Mouse (Mus musculus): Measurements from ENCODE around the gene Syngap1. TPM values are rescaled to one million over a fixed set of nuclear protein-coding genes. Genes with fewer than 3 reads are reported as not detected.

Syngap1 gene
- polyA plus RNA-seq, 1 experiment from 2014 or later, result 1.5 TPM

DNA sequence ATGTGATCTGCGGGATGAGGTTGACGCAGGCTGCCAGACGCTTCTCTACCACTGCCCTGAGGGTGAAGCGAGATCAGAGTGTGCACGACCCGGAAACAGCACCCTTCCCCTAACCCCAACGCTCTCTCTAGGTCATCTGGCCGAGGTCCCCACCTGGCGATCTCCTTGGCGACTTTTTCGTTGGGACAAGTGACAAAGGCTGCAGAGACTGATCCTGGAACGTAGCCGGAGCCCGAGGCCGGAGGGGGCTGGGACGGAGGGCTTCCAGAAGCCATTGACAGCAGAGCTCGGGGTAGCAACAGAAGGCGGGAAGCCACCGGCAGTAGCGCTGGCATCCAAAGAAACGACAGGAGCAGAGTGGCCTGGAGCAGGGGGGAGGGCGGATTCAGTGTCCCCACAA lies 2.3 kb upstream of the Syngap1 start:
- no peaks in the 10 kb centered on the region for H3K9me3 ChIP-seq (replicated peaks)
- H3K27ac ChIP-seq (replicated peaks), result peak overlapping the region; percentile 95
- H3K27me3 ChIP-seq (ENCODE audit: low read depth, poor library complexity, severe bottlenecking), result no peaks in the 10 kb centered on the region
- peak overlapping the region; percentile 84 for H3K4me3 ChIP-seq
- DNase-seq (ENCODE audit: low spot score), result no peak
- H3K36me3 ChIP-seq, result peaks cover 42% of the 10 kb centered on the region
- WGBS, result 1% methylated on average over 22 of the region's 22 CpGs
- peaks cover 70% of the 10 kb centered on the region for H3K4me1 ChIP-seq

DNA sequence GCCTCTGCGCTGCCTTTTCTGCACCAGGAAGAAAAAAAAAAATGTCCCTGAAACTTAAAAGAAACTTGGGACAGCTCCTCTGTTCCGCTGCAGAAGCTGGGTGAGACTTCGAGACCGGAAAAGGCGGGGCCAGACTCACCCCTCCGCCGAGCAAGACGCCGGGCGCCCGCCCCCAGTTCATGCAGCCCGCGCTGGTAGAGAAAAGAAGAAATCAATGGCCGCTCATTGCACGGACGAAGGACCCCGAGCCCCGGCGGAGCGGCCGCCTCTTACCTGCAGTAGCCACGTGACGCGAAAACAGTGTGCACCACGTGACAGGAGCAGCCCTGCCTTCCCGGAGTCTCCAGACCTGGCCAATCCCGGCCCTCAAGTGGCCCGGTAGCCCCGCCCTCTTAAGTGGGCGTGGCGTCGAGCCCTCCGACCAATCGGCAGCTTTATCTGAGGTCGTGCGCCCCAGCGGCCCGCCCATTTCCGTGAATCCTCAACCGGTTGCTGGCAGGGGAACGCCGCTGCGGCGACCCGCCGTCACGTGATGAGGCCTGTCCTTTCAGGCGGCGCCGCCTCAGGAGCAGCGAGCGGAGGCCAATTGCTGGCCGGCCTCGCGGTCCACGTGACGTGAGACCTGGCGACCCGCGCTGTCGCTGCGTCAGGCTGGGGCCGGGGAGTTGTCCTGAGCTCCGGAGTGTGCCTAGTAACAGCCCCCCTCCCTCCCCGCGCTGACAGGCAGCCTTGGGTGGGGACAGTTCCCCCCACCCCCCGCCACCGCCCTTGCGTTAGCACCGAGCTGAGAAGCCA lies 1.7 kb upstream of the Syngap1 start, which contains the start of gene Cuta:
Gene Cuta, minus strand, starts transcription at position 392 of the 795 bp plus-strand sequence.
- H3K4me1 ChIP-seq, result peaks cover 67% of the 10 kb centered on the region

GRCm38 (mm10) chr17:26939973-26940300 lies 1.1 kb upstream of the Syngap1 start:
- Histone ChIP-seq H3K36me3 (peaks cover 39% of the 10 kb centered on the region), H3K9me3 (replicated peaks) (no peaks in the 10 kb centered on the region), H3K27me3 (ENCODE audit: low read depth, poor library complexity, severe bottlenecking) (no peaks in the 10 kb centered on the region), H3K4me3 (peak overlapping the region; percentile 84), H3K4me1 (peaks cover 68% of the 10 kb centered on the region), H3K27ac (replicated peaks) (peak overlapping the region; percentile 95)
- 2% methylated on average over 3 of the region's 3 CpGs for WGBS
- peak; percentile 26 for DNase-seq (ENCODE audit: low spot score)

More for the DNA sequence above, 1.7 kb upstream of the Syngap1 start, which contains the start of gene Cuta:
- no peaks in the 10 kb centered on the region for H3K9me3 ChIP-seq (replicated peaks)
- WGBS, result 0% methylated on average over 70 of the region's 70 CpGs
- peak within 1 kb of the TSS; percentile 95 for H3K27ac ChIP-seq (replicated peaks)
- peak within 1 kb of the TSS; percentile 84 for H3K4me3 ChIP-seq
- peak; percentile 100 for DNase-seq (ENCODE audit: low spot score)
- peaks cover 39% of the 10 kb centered on the region for H3K36me3 ChIP-seq
- no peaks in the 10 kb centered on the region for H3K27me3 ChIP-seq (ENCODE audit: low read depth, poor library complexity, severe bottlenecking)

- H3K4me3 ChIP-seq, result peak overlapping the region; percentile 84
- WGBS, result 5% methylated on average over 4 of the region's 4 CpGs
- peaks cover 81% of the 10 kb centered on the region for H3K4me1 ChIP-seq
- no peaks in the 10 kb centered on the region for H3K27me3 ChIP-seq (ENCODE audit: low read depth, poor library complexity, severe bottlenecking)
- peaks cover 20% of the 10 kb centered on the region for H3K36me3 ChIP-seq
- H3K27ac ChIP-seq (replicated peaks), result peak overlapping the region; percentile 95
- no peak for DNase-seq (ENCODE audit: low spot score)
- no peaks in the 10 kb centered on the region for H3K9me3 ChIP-seq (replicated peaks)
Observed at GRCm38 (mm10) chr17:26941841-26942570, 953 bp downstream of the Syngap1 start.

DNA sequence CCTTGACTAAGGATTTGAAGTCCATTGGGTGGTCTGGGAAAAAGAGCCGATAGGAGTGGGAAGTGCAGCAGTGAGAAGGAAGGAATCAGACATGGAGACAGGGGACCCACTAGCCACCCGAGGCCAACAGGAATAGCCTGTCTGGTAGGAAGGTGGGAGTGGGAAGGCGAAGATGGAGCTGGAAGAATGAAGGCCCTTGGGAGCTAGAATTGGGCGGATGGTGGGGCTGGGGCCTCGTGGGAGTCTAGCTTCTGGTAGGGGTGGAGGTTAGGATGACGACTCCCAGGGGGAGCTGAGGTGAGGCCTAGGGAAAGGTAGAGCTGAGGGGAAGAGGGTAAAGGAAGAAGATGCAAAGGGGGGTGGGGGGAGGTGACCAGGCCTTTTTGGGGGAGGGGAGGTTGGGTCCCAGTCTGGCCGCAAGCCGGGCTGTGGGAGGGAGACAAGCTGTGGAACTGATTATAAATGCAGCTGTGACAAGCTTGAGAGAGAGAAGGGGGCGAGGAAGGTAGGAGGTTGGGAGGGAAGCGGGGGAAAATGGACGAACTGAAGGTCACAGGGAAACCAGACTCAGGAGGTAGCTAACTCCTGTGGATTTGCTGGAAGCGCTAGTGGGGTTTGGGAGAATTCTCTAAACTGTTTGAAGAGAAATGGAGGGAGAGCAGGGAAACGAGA lies 4.9 kb downstream of the Syngap1 start:
- Histone ChIP-seq H3K4me1 (peaks cover 86% of the 10 kb centered on the region), H3K27me3 (ENCODE audit: low read depth, poor library complexity, severe bottlenecking) (no peaks in the 10 kb centered on the region), H3K9me3 (replicated peaks) (no peaks in the 10 kb centered on the region), H3K27ac (replicated peaks) (peak overlapping the region; percentile 89), H3K4me3 (peak overlapping the region; percentile 60), H3K36me3 (peaks cover 9% of the 10 kb centered on the region)
- no peak for DNase-seq (ENCODE audit: low spot score)
- 23% methylated on average over 13 of the region's 13 CpGs for WGBS

- no peaks in the 10 kb centered on the region for H3K27me3 ChIP-seq (ENCODE audit: low read depth, poor library complexity, severe bottlenecking)
- peak overlapping the region; percentile 60 for H3K4me3 ChIP-seq
- under 1% methylated on average over 37 of the region's 37 CpGs for WGBS
- peaks cover 86% of the 10 kb centered on the region for H3K4me1 ChIP-seq
- peak; percentile 75 for DNase-seq (ENCODE audit: low spot score)
- H3K9me3 ChIP-seq (replicated peaks), result no peaks in the 10 kb centered on the region
- peaks cover 9% of the 10 kb centered on the region for H3K36me3 ChIP-seq
- peak overlapping the region; percentile 89 for H3K27ac ChIP-seq (replicated peaks)
Observed at GRCm38 (mm10) chr17:26946567-26946966, 5.5 kb downstream of the Syngap1 start.

GRCm38 (mm10) chr17:26947231-26948100 lies 6.4 kb downstream of the Syngap1 start:
- peaks cover 86% of the 10 kb centered on the region for H3K4me1 ChIP-seq
- peak overlapping the region; percentile 89 for H3K27ac ChIP-seq (replicated peaks)
- peak overlapping the region; percentile 60 for H3K4me3 ChIP-seq
- no peaks in the 10 kb centered on the region for H3K9me3 ChIP-seq (replicated peaks)
- DNase-seq (ENCODE audit: low spot score), result peak; percentile 24
- peaks cover 9% of the 10 kb centered on the region for H3K36me3 ChIP-seq
- H3K27me3 ChIP-seq (ENCODE audit: low read depth, poor library complexity, severe bottlenecking), result no peaks in the 10 kb centered on the region
- WGBS, result 29% methylated on average over 12 of the region's 12 CpGs

GRCm38 (mm10) chr17:26948316-26949050 lies 7.4 kb downstream of the Syngap1 start:
- peak; percentile 76 for DNase-seq (ENCODE audit: low spot score)
- Histone ChIP-seq H3K27ac (replicated peaks) (peak overlapping the region; percentile 92), H3K4me3 (peak overlapping the region; percentile 80), H3K36me3 (peaks cover 9% of the 10 kb centered on the region), H3K4me1 (peaks cover 92% of the 10 kb centered on the region), H3K27me3 (ENCODE audit: low read depth, poor library complexity, severe bottlenecking) (0 out of 2 replicates have a peak, but pooled peaks cover 9% of the 10 kb centered on the region), H3K9me3 (replicated peaks) (no peaks in the 10 kb centered on the region)
- WGBS, result 2% methylated on average over 41 of the region's 87 CpGs

GRCm38 (mm10) chr17:26949051-26949577 lies 8.1 kb downstream of the Syngap1 start:
- 17% methylated on average over 8 of the region's 14 CpGs for WGBS
- peaks cover 9% of the 10 kb centered on the region for H3K36me3 ChIP-seq
- H3K4me1 ChIP-seq, result peaks cover 98% of the 10 kb centered on the region
- peak overlapping the region; percentile 80 for H3K4me3 ChIP-seq
- H3K27me3 ChIP-seq (ENCODE audit: low read depth, poor library complexity, severe bottlenecking), result 0 out of 2 replicates have a peak, but pooled peaks cover 12% of the 10 kb centered on the region
- peak; percentile 47 for DNase-seq (ENCODE audit: low spot score)
- no peaks in the 10 kb centered on the region for H3K9me3 ChIP-seq (replicated peaks)
- H3K27ac ChIP-seq (replicated peaks), result peak overlapping the region; percentile 92

- Histone ChIP-seq H3K4me1 (peaks cover 96% of the 10 kb centered on the region), H3K9me3 (replicated peaks) (no peaks in the 10 kb centered on the region), H3K4me3 (peak overlapping the region; percentile 80), H3K36me3 (peaks cover 6% of the 10 kb centered on the region), H3K27me3 (ENCODE audit: low read depth, poor library complexity, severe bottlenecking) (0 out of 2 replicates have a peak, but pooled peaks cover 12% of the 10 kb centered on the region), H3K27ac (replicated peaks) (peak overlapping the region; percentile 92)
- WGBS, result 31% methylated on average over 5 of the region's 5 CpGs
- no peak for DNase-seq (ENCODE audit: low spot score)
Observed at GRCm38 (mm10) chr17:26949866-26950265, 8.8 kb downstream of the Syngap1 start.
